Mouse (Mus musculus): Measurements from ENCODE around the gene Gm10024.
"Not testable (repeated sequence)": the region's sequence is repeated elsewhere in the genome, so short reads cannot be mapped to it uniquely, and the experiment has no call there.

Gene Gm10024

GRCm38 (mm10) chr10:77713734-77714133 lies 2.5 kb downstream of the Gm10024 start:
- no peak for TF ChIP-seq GATA4 (IDR thresholded peaks at IDR 0.05; ENCODE audit: insufficient replicate concordance, low read length)

GRCm38 (mm10) chr10:77715507-77715906 lies 4.2 kb downstream of the Gm10024 start, which contains the start of gene Gm10142:
Gene Gm10142, plus strand, starts transcription at chr10:77715807.
- TF ChIP-seq GATA4 (IDR thresholded peaks at IDR 0.05; ENCODE audit: insufficient replicate concordance, low read length) = no peak

- TF ChIP-seq GATA4 (IDR thresholded peaks at IDR 0.05; ENCODE audit: insufficient replicate concordance, low read length) = not testable (repeated sequence)
Observed at GRCm38 (mm10) chr10:77720299-77720698, 9.0 kb downstream of the Gm10024 start, which contains the start of gene Krtap12-1. Gene Krtap12-1, plus strand, starts transcription at chr10:77720599.

- TF ChIP-seq GATA4 (IDR thresholded peaks at IDR 0.05; ENCODE audit: insufficient replicate concordance, low read length) = no peak
Observed at GRCm38 (mm10) chr10:77724855-77725254, 13.6 kb downstream of the Gm10024 start.

- no peak for TF ChIP-seq GATA4 (IDR thresholded peaks at IDR 0.05; ENCODE audit: insufficient replicate concordance, low read length)
Observed at GRCm38 (mm10) chr10:77726186-77726585, 14.9 kb downstream of the Gm10024 start, which contains the start of gene Gm10100. Gene Gm10100, plus strand, starts transcription at chr10:77726486.

- no peak for TF ChIP-seq GATA4 (IDR thresholded peaks at IDR 0.05; ENCODE audit: insufficient replicate concordance, low read length)
Observed at GRCm38 (mm10) chr10:77728280-77728679, 17.0 kb downstream of the Gm10024 start.

GRCm38 (mm10) chr10:77729241-77729640 lies 18.0 kb downstream of the Gm10024 start:
- no peak for TF ChIP-seq GATA4 (IDR thresholded peaks at IDR 0.05; ENCODE audit: insufficient replicate concordance, low read length)

GRCm38 (mm10) chr10:77735928-77736327 lies 24.7 kb downstream of the Gm10024 start:
- TF ChIP-seq GATA4 (IDR thresholded peaks at IDR 0.05; ENCODE audit: insufficient replicate concordance, low read length) = no peak

GRCm38 (mm10) chr10:77738929-77739328 lies 27.7 kb downstream of the Gm10024 start:
- no peak for TF ChIP-seq GATA4 (IDR thresholded peaks at IDR 0.05; ENCODE audit: insufficient replicate concordance, low read length)

- TF ChIP-seq GATA4 (IDR thresholded peaks at IDR 0.05; ENCODE audit: insufficient replicate concordance, low read length) = not testable (repeated sequence)
Observed at GRCm38 (mm10) chr10:77741924-77742688, 30.8 kb downstream of the Gm10024 start, which contains the start of gene Gm18596. Gene Gm18596, minus strand, starts transcription at chr10:77742638.

GRCm38 (mm10) chr10:77751254-77751653 lies 40.0 kb downstream of the Gm10024 start, which contains the start of gene Gm9736:
Gene Gm9736, minus strand, starts transcription at chr10:77751354.
- not testable (repeated sequence) for TF ChIP-seq GATA4 (IDR thresholded peaks at IDR 0.05; ENCODE audit: insufficient replicate concordance, low read length)

- no peak for TF ChIP-seq GATA4 (IDR thresholded peaks at IDR 0.05; ENCODE audit: insufficient replicate concordance, low read length)
Observed at GRCm38 (mm10) chr10:77753448-77753847, 42.2 kb downstream of the Gm10024 start.

GRCm38 (mm10) chr10:77759582-77759981 lies 48.3 kb downstream of the Gm10024 start, which contains the start of gene Gm3233:
Gene Gm3233, minus strand, starts transcription at chr10:77759682.
- TF ChIP-seq GATA4 (IDR thresholded peaks at IDR 0.05; ENCODE audit: insufficient replicate concordance, low read length) = not testable (repeated sequence)
